Mouse (Mus musculus): ENCODE data around the gene Tagln2.

- TF ChIP-seq CTCF (conservative IDR thresholded peaks at IDR 0.05; ENCODE audit: low read length) (no peak), POU5F1 (IDR thresholded peaks at IDR 0.05; ENCODE audit: borderline replicate concordance, low read length) (no peak)
These were observed 41.8 kb upstream of the Tagln2 start for GRCm38 (mm10) chr1:172458041-172458440.
